Mouse (Mus musculus): Measurements from ENCODE around the gene Spint2. TPM values are rescaled to one million over a fixed set of nuclear protein-coding genes. Genes with fewer than 3 reads are reported as not detected.
A peak's percentile ranks its signal among the peaks of the same experiment; 100 is the strongest.
"Not testable (repeated sequence)": the region's sequence is repeated elsewhere in the genome, so short reads cannot be mapped to it uniquely, and the experiment has no call there.

The Spint2 gene
- total RNA-seq, 1 experiment from 2014 or later, result 2.6 TPM

GRCm38 (mm10) chr7:29224756-29225394 is 56.8 kb downstream of the Spint2 start:
- ATAC-seq (replicated peaks; ENCODE audit: insufficient number of reproducible peaks, low FRiP score, low TSS enrichment, poor library complexity, severe bottlenecking), result no peak

GRCm38 (mm10) chr7:29214846-29215245 is 66.9 kb downstream of the Spint2 start:
- ATAC-seq (replicated peaks; ENCODE audit: insufficient number of reproducible peaks, low FRiP score, low TSS enrichment, poor library complexity, severe bottlenecking), result no peak

- ATAC-seq (replicated peaks; ENCODE audit: insufficient number of reproducible peaks, low FRiP score, low TSS enrichment, poor library complexity, severe bottlenecking), result no peak
Measured at GRCm38 (mm10) chr7:29214236-29214635, 67.5 kb downstream of the Spint2 start.

GRCm38 (mm10) chr7:29213675-29214082 is 68.0 kb downstream of the Spint2 start, which contains the start of gene Catsperg1:
Gene Catsperg1, minus strand, starts transcription at chr7:29214035.
- ATAC-seq (replicated peaks; ENCODE audit: insufficient number of reproducible peaks, low FRiP score, low TSS enrichment, poor library complexity, severe bottlenecking), result no peak

- ATAC-seq (replicated peaks; ENCODE audit: insufficient number of reproducible peaks, low FRiP score, low TSS enrichment, poor library complexity, severe bottlenecking), result not testable (repeated sequence)
Measured at GRCm38 (mm10) chr7:29212775-29213560, 68.7 kb downstream of the Spint2 start.

GRCm38 (mm10) chr7:29212199-29212765 is 69.4 kb downstream of the Spint2 start:
- ATAC-seq (replicated peaks; ENCODE audit: insufficient number of reproducible peaks, low FRiP score, low TSS enrichment, poor library complexity, severe bottlenecking), result 0 out of 2 replicates have a peak, but pooled peaks have one; percentile 2

- ATAC-seq (replicated peaks; ENCODE audit: insufficient number of reproducible peaks, low FRiP score, low TSS enrichment, poor library complexity, severe bottlenecking), result peak; percentile 84
Measured at GRCm38 (mm10) chr7:29211415-29212198, 70.1 kb downstream of the Spint2 start.

GRCm38 (mm10) chr7:29211013-29211412 is 70.7 kb downstream of the Spint2 start:
- peak; percentile 33 for ATAC-seq (replicated peaks; ENCODE audit: insufficient number of reproducible peaks, low FRiP score, low TSS enrichment, poor library complexity, severe bottlenecking)

Other genes with a start within 250 kb of the Spint2 start
- 2.3 to 3.1 TPM (median 2.3 TPM) in 3 replicates for gene Ryr1, start 156.7 kb downstream of the Spint2 start, total RNA-seq (2017)
- gene Rasgrp4, start 147.1 kb downstream of the Spint2 start, total RNA-seq (2017), result 37.9 to 82.9 TPM (median 41.3 TPM) in 3 replicates
- gene Fam98c, start 125.7 kb downstream of the Spint2 start, total RNA-seq (2017), result 28.7 to 32.4 TPM (median 29.1 TPM) in 3 replicates
- 0.32 to 0.39 TPM in 2 of 3 replicates, not detected in the other for gene Ggn, start 111.7 kb downstream of the Spint2 start, total RNA-seq (2017)
- gene Spred3, start 111.5 kb downstream of the Spint2 start, total RNA-seq (2017), result 0.78 to 0.95 TPM in 2 of 3 replicates, not detected in the other
- gene Psmd8, start 101.2 kb downstream of the Spint2 start, total RNA-seq (2017), result 170 to 190 TPM (median 186 TPM) in 3 replicates
- gene Catsperg1, start 67.9 kb downstream of the Spint2 start, total RNA-seq (2017), result 0.85 to 1.6 TPM in 2 of 3 replicates, not detected in the other
- gene Kcnk6, start 49.4 kb downstream of the Spint2 start, total RNA-seq (2017), result 3.1 to 8.5 TPM (median 7.3 TPM) in 3 replicates
- 3.8 to 11.1 TPM (median 9.8 TPM) in 3 replicates for gene Yif1b, start 43.6 kb downstream of the Spint2 start, total RNA-seq (2017)
- 0.29 to 3.4 TPM in 2 of 3 replicates, not detected in the other for gene 2200002D01Rik, start 33.4 kb downstream of the Spint2 start, total RNA-seq (2017)
- gene Ppp1r14a, start 7.4 kb upstream of the Spint2 start, total RNA-seq (2017), result not detected in 3 replicates
- gene Dpf1, start 22.0 kb upstream of the Spint2 start, total RNA-seq (2017), result not detected in 3 replicates
- 12.2 to 30.0 TPM (median 15.8 TPM) in 3 replicates for gene Sipa1l3, start 236.7 kb upstream of the Spint2 start, total RNA-seq (2017)

Data from monocyte, adult 5-6 weeks (primary cell).